32 mouse cellular contexts compared by ENCODE assay signal in genomic region chr12:17591249-17591648, GRCm38 (mm10).
"Had no signal": no experiment of that assay in that cellular context is flagged by ENCODE, and none has a peak within 500 bp of the region (broad histone marks: within the 10 kb centered on the region; RNA-seq: fewer than 3 reads in every experiment).

No protein-coding gene starts in this region.

- H3K27me3 ChIP-seq: limb, embryonic 12.5 days; limb, embryonic 13.5 days; limb, embryonic 15.5 days; liver, embryonic 12.5 days; liver, embryonic 13.5 days; liver, embryonic 15.5 days; lung, embryonic 15.5 days; midbrain, embryonic 12.5 days; midbrain, embryonic 13.5 days; midbrain, embryonic 15.5 days; neural tube, embryonic 12.5 days had no signal

- H3K27ac ChIP-seq: limb, embryonic 10.5 days; limb, embryonic 12.5 days; limb, embryonic 13.5 days; limb, embryonic 15.5 days; liver, embryonic 12.5 days; liver, embryonic 13.5 days; liver, embryonic 14.5 days; liver, embryonic 15.5 days; lung, embryonic 15.5 days; macrophage; midbrain, embryonic 10.5 days; midbrain, embryonic 12.5 days; midbrain, embryonic 13.5 days; midbrain, embryonic 15.5 days; neural tube, embryonic 12.5 days had no signal

- H3K9ac ChIP-seq: limb, embryonic 12.5 days; limb, embryonic 13.5 days; limb, embryonic 15.5 days; liver, embryonic 12.5 days; liver, embryonic 13.5 days; liver, embryonic 14.5 days; liver, embryonic 15.5 days; liver, postnatal 0 days; lung, embryonic 14.5 days; lung, embryonic 15.5 days; midbrain, embryonic 12.5 days; midbrain, embryonic 13.5 days; midbrain, embryonic 15.5 days; neural tube, embryonic 12.5 days had no signal

- H3K4me2 ChIP-seq: limb, embryonic 12.5 days; limb, embryonic 13.5 days; limb, embryonic 15.5 days; liver, embryonic 11.5 days; liver, embryonic 12.5 days; liver, embryonic 13.5 days; liver, embryonic 15.5 days; lung, embryonic 14.5 days; lung, embryonic 15.5 days; midbrain, embryonic 11.5 days; midbrain, embryonic 12.5 days; midbrain, embryonic 13.5 days; midbrain, embryonic 15.5 days; neural tube, embryonic 12.5 days had no signal

- H3K36me3 ChIP-seq: limb, embryonic 10.5 days; limb, embryonic 12.5 days; limb, embryonic 13.5 days; limb, embryonic 15.5 days; liver, embryonic 12.5 days; liver, embryonic 13.5 days; liver, embryonic 15.5 days; lung, embryonic 15.5 days; midbrain, embryonic 10.5 days; midbrain, embryonic 12.5 days; midbrain, embryonic 13.5 days; midbrain, embryonic 15.5 days; neural tube, embryonic 12.5 days had no signal

- DNase-seq: left cerebral cortex, postnatal 4 days; liver; liver, embryonic 13.5 days; liver, postnatal 0 days; lung, adult 18-20 months; lung, adult 2 months; lung, embryonic 14.5 days; lung, postnatal 10 days; lung, postnatal 14 days; lung, postnatal 36 days; lung, postnatal 4 days; midbrain, embryonic 14.5 days had no signal

- ATAC-seq: liver, embryonic 12.5 days; liver, postnatal 0 days; lung, postnatal 0 days; midbrain, embryonic 13.5 days; midbrain, embryonic 15.5 days; midbrain, embryonic 16.5 days had no signal

- H3K4me3 ChIP-seq: limb, embryonic 10.5 days; limb, embryonic 12.5 days; limb, embryonic 13.5 days; limb, embryonic 15.5 days; liver, embryonic 12.5 days; liver, embryonic 13.5 days; liver, embryonic 15.5 days; lung, embryonic 15.5 days; megakaryocyte, embryonic 14.5 days; midbrain, embryonic 10.5 days; midbrain, embryonic 12.5 days; midbrain, embryonic 13.5 days; midbrain, embryonic 15.5 days; myocyte; neural tube, embryonic 12.5 days had no signal

- H3K4me1 ChIP-seq: limb, embryonic 10.5 days; limb, embryonic 12.5 days; limb, embryonic 13.5 days; limb, embryonic 15.5 days; liver, embryonic 12.5 days; liver, embryonic 13.5 days; liver, embryonic 15.5 days; lung, embryonic 15.5 days; megakaryocyte, embryonic 14.5 days; midbrain, embryonic 10.5 days; midbrain, embryonic 12.5 days; midbrain, embryonic 13.5 days; midbrain, embryonic 15.5 days; neural tube, embryonic 12.5 days had no signal

- H3K9me3 ChIP-seq: limb, embryonic 10.5 days; limb, embryonic 12.5 days; limb, embryonic 13.5 days; limb, embryonic 15.5 days; liver, embryonic 12.5 days; liver, embryonic 13.5 days; liver, embryonic 15.5 days; lung, embryonic 15.5 days; megakaryocyte, embryonic 14.5 days; midbrain, embryonic 10.5 days; midbrain, embryonic 12.5 days; midbrain, embryonic 13.5 days; midbrain, embryonic 15.5 days; neural tube, embryonic 12.5 days had no signal
